Mouse (Mus musculus) CH12.LX (cell line): ENCODE measurements around the gene Olfr1442. TPM values are rescaled to one million over a fixed set of nuclear protein-coding genes. Genes with fewer than 3 reads are reported as not detected.

Experiments used
- DNase-seq: peaks from one replicate; pipeline ENCODE4 v3.0.0-alpha.2; 2013; ENCODE audit errors: extremely low read depth
- H3K27ac ChIP-seq: 2 replicates; pipeline ENCODE4 v1.5.1; 2012; ENCODE audit warnings: low read depth, mild to moderate bottlenecking, control low read depth, moderate library complexity; ENCODE audit not compliant: insufficient read depth
- H3K27me3 ChIP-seq: replicated peaks from 2 replicates; pipeline ENCODE3; 2012; ENCODE audit warnings: inconsistent platforms
- H3K36me3 ChIP-seq, 2 experiments: replicated peaks in 1 of 2; 2 replicates each; pipeline versions ENCODE3 to v1.6.1; 2012; ENCODE audit warnings: inconsistent platforms in 1 of 2, low read length in 1 of 2, mild to moderate bottlenecking in 1 of 2, mixed read lengths in 1 of 2, moderate library complexity in 1 of 2; ENCODE audit not compliant: control insufficient read depth in 1 of 2, insufficient read depth in 1 of 2
- H3K4me1 ChIP-seq, 2 experiments: 2 replicates each; pipeline ENCODE4 v1.6.1; 2012; ENCODE audit warnings: inconsistent platforms in 1 of 2, moderate library complexity in 1 of 2; ENCODE audit not compliant: insufficient read depth in 2 of 2, control insufficient read depth in 1 of 2
- H3K4me2 ChIP-seq: 2 replicates; pipeline ENCODE4 v1.6.1; 2012; ENCODE audit warnings: low read depth, mild to moderate bottlenecking, control low read depth; ENCODE audit not compliant: poor library complexity, insufficient read depth, severe bottlenecking
- H3K4me3 ChIP-seq, 3 experiments: fragments of 150-350 bp in 1 of 3; sonication (generic) in 1 of 3; replicated peaks in 1 of 3; 2 replicates each; pipeline versions ENCODE3 to v1.5.1; 2011 to 2012; ENCODE audit warnings: low read depth in 2 of 3, low read length in 2 of 3, mild to moderate bottlenecking in 2 of 3, moderate library complexity in 2 of 3, control low read depth in 1 of 3, improper control_type of control experiment in 1 of 3, inconsistent platforms in 1 of 3, mixed read lengths in 1 of 3; ENCODE audit not compliant: poor library complexity in 1 of 3
- H3K79me2 ChIP-seq: replicated peaks from 2 replicates; pipeline ENCODE4 v1.6.1; 2012; ENCODE audit warnings: mild to moderate bottlenecking, moderate library complexity; ENCODE audit not compliant: control insufficient read depth, poor library complexity, insufficient read depth, severe bottlenecking; ENCODE audit errors: extremely low read depth
- H3K9ac ChIP-seq: 2 replicates; pipeline ENCODE4 v1.6.1; 2012; ENCODE audit warnings: low read depth, mild to moderate bottlenecking, control low read depth, moderate library complexity; ENCODE audit not compliant: insufficient read depth
- H3K9me3 ChIP-seq: replicated peaks from 2 replicates; pipeline ENCODE3; 2012; ENCODE audit warnings: low read length, inconsistent platforms, mixed read lengths
- ETS1 ChIP-seq: conservative IDR thresholded peaks from 2 replicates; pipeline ENCODE4 v1.6.1; 2012; ENCODE audit warnings: low read depth, mild to moderate bottlenecking, inconsistent platforms, low read length, improper control_type of control experiment, moderate library complexity
- GABPA ChIP-seq: IDR thresholded peaks from 2 replicates; pipeline ENCODE4 v1.6.1; 2012; ENCODE audit warnings: low read depth, low read length, improper control_type of control experiment, inconsistent platforms; ENCODE audit not compliant: insufficient replicate concordance
- HCFC1 ChIP-seq: IDR thresholded peaks from 2 replicates; pipeline ENCODE4 v1.6.1; 2012; ENCODE audit warnings: low read depth, mild to moderate bottlenecking, inconsistent platforms, low read length, improper control_type of control experiment
- JUN ChIP-seq: IDR thresholded peaks from 2 replicates; pipeline ENCODE4 v1.6.1; 2011; ENCODE audit warnings: low read depth, mild to moderate bottlenecking, low read length, improper control_type of control experiment, moderate library complexity; ENCODE audit not compliant: insufficient read depth
- JUND ChIP-seq: conservative IDR thresholded peaks from 2 replicates; pipeline ENCODE4 v1.6.1; 2011; ENCODE audit warnings: low read depth, low read length, improper control_type of control experiment
- MAFK ChIP-seq: IDR thresholded peaks from 2 replicates; pipeline ENCODE4 v1.6.1; 2011; ENCODE audit warnings: low read length, improper control_type of control experiment; ENCODE audit not compliant: insufficient replicate concordance
- MAX ChIP-seq: IDR thresholded peaks from 2 replicates; pipeline ENCODE4 v1.6.1; 2011; ENCODE audit warnings: low read length, improper control_type of control experiment
- MEF2A ChIP-seq: IDR thresholded peaks from 2 replicates; pipeline ENCODE4 v1.6.1; 2014; ENCODE audit warnings: low read depth, mild to moderate bottlenecking, inconsistent platforms, low read length, improper control_type of control experiment, borderline replicate concordance
- MYC ChIP-seq: IDR thresholded peaks from 2 replicates; pipeline ENCODE4 v1.6.1; 2011; ENCODE audit warnings: low read depth, mild to moderate bottlenecking, improper control_type of control experiment, low read length
- PAX5 ChIP-seq: IDR thresholded peaks from 2 replicates; pipeline ENCODE4 v1.6.1; 2012; ENCODE audit warnings: low read length, inconsistent platforms, mixed read lengths
- POLR2A ChIP-seq: IDR thresholded peaks from 2 replicates; pipeline ENCODE4 v1.6.1; 2011; ENCODE audit warnings: low read depth, mild to moderate bottlenecking, improper control_type of control experiment, low read length
- POLR2AphosphoS2 ChIP-seq: IDR thresholded peaks from 2 replicates; pipeline ENCODE4 v1.6.1; 2011; ENCODE audit warnings: low read depth, low read length, improper control_type of control experiment
- RCOR1 ChIP-seq: conservative IDR thresholded peaks from 2 replicates; pipeline ENCODE4 v1.6.1; 2012; ENCODE audit warnings: low read depth, mild to moderate bottlenecking, inconsistent platforms, low read length, improper control_type of control experiment
- SMC3 ChIP-seq: IDR thresholded peaks from 2 replicates; pipeline ENCODE4 v1.6.1; 2011; ENCODE audit warnings: low read depth, low read length, improper control_type of control experiment
- TBP ChIP-seq: conservative IDR thresholded peaks from 2 replicates; pipeline ENCODE4 v1.6.1; 2011; ENCODE audit warnings: low read depth, low read length, improper control_type of control experiment
- ZC3H11A ChIP-seq: IDR thresholded peaks from 2 replicates; pipeline ENCODE4 v1.6.1; 2012; ENCODE audit warnings: low read depth, mild to moderate bottlenecking, inconsistent platforms, low read length, improper control_type of control experiment
- ZKSCAN1 ChIP-seq: IDR thresholded peaks from 2 replicates; pipeline ENCODE4 v1.6.1; 2012; ENCODE audit warnings: low read depth, inconsistent platforms, low read length, improper control_type of control experiment, borderline replicate concordance
- ZMIZ1 ChIP-seq: IDR thresholded peaks from 2 replicates; pipeline ENCODE4 v1.6.1; 2012; ENCODE audit warnings: low read depth, mild to moderate bottlenecking, inconsistent platforms, low read length, improper control_type of control experiment
- ZNF384 ChIP-seq: IDR thresholded peaks from 2 replicates; pipeline ENCODE4 v1.6.1; 2012; ENCODE audit warnings: low read depth, low read length, improper control_type of control experiment, inconsistent platforms
- dilution Hi-C: fragments of 300-500 bp; cut with MboI; formaldehyde crosslinking; loops from 2 replicates; pipeline ENCODE4 v1.14.3; 2020; ENCODE audit warnings: low sequenced_read_pairs; ENCODE audit not compliant: extremely low pct_unique_long_range_greater_than_20kb, extremely low pct_ligation_motif_present
- in situ Hi-C: fragments of 300-500 bp; cut with MboI; formaldehyde crosslinking; loops from 3 replicates; pipeline ENCODE4 v1.14.3; 2019; ENCODE audit warnings: low sequenced_read_pairs, low pct_ligation_motif_present, low pct_unique_long_range_greater_than_20kb, mixed read lengths
- polyA plus RNA-seq: library from polyadenylated mRNA; unstranded; fragments of >175 nt; gene quantifications from 2 replicates; pipeline ENCODE4 v1.2.1, GENCODE M21; 2012; ENCODE audit warnings: low read depth; ENCODE audit not compliant: insufficient read length
- total RNA-seq, 2 experiments: library from RNA; depleted of rRNA; stranded (reverse); fragments of 300-350 nt in 1 of 2; fragments of >200 nt in 1 of 2; gene quantifications; 2 replicates each; pipeline ENCODE4 v1.2.3; 2012 to 2014

The Olfr1442 gene
- total and polyA plus RNA-seq, 3 experiments, result not detected

DNA sequence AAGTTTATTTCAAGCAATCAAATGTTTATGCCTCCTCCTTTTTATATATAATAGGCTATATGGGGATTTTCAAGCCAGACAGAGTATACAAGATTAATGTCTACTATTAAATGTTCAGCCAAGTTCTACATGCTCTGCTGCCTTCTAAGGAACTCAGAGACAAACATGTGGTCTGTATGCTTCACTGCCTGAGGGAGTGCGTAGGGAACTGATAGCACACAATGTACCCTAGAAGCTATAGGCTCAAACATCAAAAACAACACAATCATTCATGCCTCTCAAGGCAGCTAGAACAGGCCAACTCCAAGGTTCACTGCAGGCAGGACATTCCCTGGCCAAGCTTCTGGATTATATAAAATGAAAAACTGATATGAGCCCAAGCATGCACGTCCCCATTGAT lies 38.2 kb downstream of the Olfr1442 start:
- in situ Hi-C loops, result no loop called here
- H3K4me2 ChIP-seq, result no peak overlapping the region
- dilution Hi-C loops, result no loop called here
- no peak overlapping the region for H3K9ac ChIP-seq
- no peaks in the 10 kb centered on the region for H3K9me3 ChIP-seq
- H3K4me3 ChIP-seq, result no peak overlapping the region
- no peaks in the 10 kb centered on the region for H3K27me3 ChIP-seq
- H3K27ac ChIP-seq, result no peak overlapping the region
- no peak for DNase-seq
- H3K36me3 ChIP-seq, result no peaks in the 10 kb centered on the region
- H3K4me1 ChIP-seq, result no peaks in the 10 kb centered on the region
- H3K79me2 ChIP-seq, result no peaks in the 10 kb centered on the region
- TF ChIP-seq MAX (no peak), PAX5 (no peak), SMC3 (no peak), TBP (no peak), ETS1 (no peak), ZC3H11A (no peak), ZMIZ1 (no peak), RCOR1 (no peak), MYC (no peak)

DNA sequence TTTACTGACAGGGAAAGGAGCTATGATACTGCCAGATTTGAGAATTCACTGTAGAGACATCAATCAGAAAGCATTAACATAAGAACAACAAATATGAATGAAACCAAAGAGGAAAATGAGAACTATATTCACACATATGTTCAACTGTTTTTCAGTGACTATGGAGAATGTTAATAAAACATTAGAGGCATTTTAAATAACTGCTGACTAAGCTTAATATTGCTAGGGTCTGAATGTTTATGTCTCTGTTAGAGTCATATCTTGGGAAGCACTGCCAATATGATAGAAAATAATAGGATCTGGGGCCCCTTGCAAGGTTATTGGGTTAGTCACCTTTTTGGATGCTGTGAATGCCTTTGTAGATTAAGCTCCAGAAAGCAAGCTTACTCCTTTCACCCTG lies 38.7 kb downstream of the Olfr1442 start:
- Histone ChIP-seq H3K27me3 (no peaks in the 10 kb centered on the region), H3K4me2 (no peak overlapping the region), H3K9ac (no peak overlapping the region), H3K36me3 (no peaks in the 10 kb centered on the region), H3K4me3 (no peak overlapping the region), H3K9me3 (no peaks in the 10 kb centered on the region), H3K27ac (no peak overlapping the region), H3K4me1 (no peaks in the 10 kb centered on the region), H3K79me2 (no peaks in the 10 kb centered on the region)
- in situ Hi-C loops, result no loop called here
- dilution Hi-C loops, result no loop called here
- TF ChIP-seq MEF2A, result no peak
- no peak for TF ChIP-seq JUN
- TF ChIP-seq MAFK, result peak; percentile 80
- no peak for TF ChIP-seq POLR2AphosphoS2
- no peak for DNase-seq

DNA sequence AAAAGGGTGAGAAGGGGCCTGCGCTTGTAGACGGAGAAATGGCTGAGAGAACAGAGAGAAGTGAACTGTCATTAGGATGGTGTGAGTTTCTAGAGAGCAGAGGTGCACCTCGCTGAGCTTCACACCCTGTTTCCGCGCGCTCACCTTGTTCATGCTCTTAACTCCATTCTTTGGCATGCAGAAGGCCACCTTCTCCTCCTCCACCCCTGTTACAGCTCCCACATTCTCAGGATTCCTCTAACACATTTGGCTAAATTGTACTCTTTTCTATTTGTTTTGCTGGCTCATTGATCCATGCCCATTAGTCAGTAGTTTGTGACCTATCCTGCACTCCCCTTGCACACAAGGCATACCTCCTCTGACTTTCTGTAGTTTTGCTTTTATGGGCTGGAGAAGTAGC lies 49.0 kb downstream of the Olfr1442 start:
- in situ Hi-C loops, result no loop called here
- H3K36me3 ChIP-seq, result no peaks in the 10 kb centered on the region
- dilution Hi-C loops, result no loop called here
- H3K27ac ChIP-seq, result no peak overlapping the region
- H3K27me3 ChIP-seq, result no peaks in the 10 kb centered on the region
- no peaks in the 10 kb centered on the region for H3K9me3 ChIP-seq
- DNase-seq, result no peak
- H3K9ac ChIP-seq, result no peak overlapping the region
- no peak overlapping the region for H3K4me2 ChIP-seq
- no peaks in the 10 kb centered on the region for H3K4me1 ChIP-seq
- no peaks in the 10 kb centered on the region for H3K79me2 ChIP-seq
- TF ChIP-seq POLR2AphosphoS2 (no peak), MAFK (no peak), GABPA (no peak), MAX (no peak), HCFC1 (no peak), PAX5 (no peak), ZKSCAN1 (no peak), ZNF384 (no peak), POLR2A (no peak), ZMIZ1 (no peak), JUND (no peak)
- TF ChIP-seq, all 38 proteins: peak for 0
- H3K4me3 ChIP-seq, result no peak overlapping the region
